In the genomic region with DNA sequence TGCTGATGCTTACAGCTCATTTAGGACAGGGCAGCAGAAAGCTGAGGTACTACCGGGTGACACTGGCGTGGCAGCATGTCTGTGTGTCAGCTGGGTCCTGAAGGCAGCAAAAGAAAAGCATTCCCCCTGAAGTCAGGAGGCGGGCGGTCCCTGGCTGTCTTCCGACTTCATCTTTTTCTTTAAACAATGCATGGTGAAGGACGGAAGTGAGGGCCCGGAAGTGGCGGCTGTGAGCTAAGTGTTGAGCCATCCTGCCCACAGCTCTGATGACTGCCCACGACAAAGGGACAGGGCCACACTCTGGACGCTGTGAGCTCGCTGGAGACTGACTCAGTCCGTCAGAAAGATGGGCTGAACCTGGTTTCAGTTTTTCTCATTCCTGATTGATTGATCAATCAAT, we compare ENCODE assay signal across 8 mouse cellular contexts. TPM values are rescaled to one million over a fixed set of nuclear protein-coding genes. Genes with fewer than 3 reads are reported as not detected.
DNase-seq lines count a peak whose midpoint lies in the region; ATAC-seq and TF ChIP-seq lines count a peak whose summit lies in the region.

No protein-coding gene starts in this region.

- H3K4me1 ChIP-seq in midbrain, postnatal 0 days (ENCODE audit: insufficient read depth, low read length) = peaks cover 5% of the 10 kb centered on the region; the same call in 1 of the 2 replicates

- H3K36me3 ChIP-seq in midbrain, postnatal 0 days (ENCODE audit: insufficient read depth, low read length) = no peaks in the 10 kb centered on the region

- no peak overlapping the region for H3K4me3 ChIP-seq in midbrain, postnatal 0 days (ENCODE audit: low read depth, low read length)

- 56% methylated on average over 12 of the region's 12 CpGs for WGBS in midbrain, postnatal 0 days

- no peak for TF ChIP-seq CTCF in midbrain, postnatal 0 days (IDR thresholded peaks at IDR 0.05)

- 0 out of 2 replicates have a peak, but pooled peaks have one; percentile 15 for ATAC-seq in erythroid progenitor cell, adult 5-6 weeks (replicated peaks; ENCODE audit: low FRiP score, poor library complexity, severe bottlenecking)
- ATAC-seq in midbrain, postnatal 0 days (ENCODE audit: low FRiP score) = no peak
- ATAC-seq in cerebellum, adult (ENCODE audit: insufficient number of reproducible peaks, low FRiP score, low TSS enrichment) = no peak

- 0 out of 2 replicates have a peak, but pooled peaks cover 8% of the 10 kb centered on the region for H3K27me3 ChIP-seq in midbrain, postnatal 0 days (ENCODE audit: insufficient read depth, low read length)

- peak; percentile 17 for DNase-seq in adrenal gland, postnatal 14 days
- DNase-seq in adrenal gland, adult 2 months = no peak
- DNase-seq in kidney, postnatal 14 days = peak; percentile 8
- no peak for DNase-seq in midbrain, postnatal 0 days (ENCODE audit: low spot score)
- DNase-seq in c-Kit-positive CD71-positive TER-119-positive erythroid progenitor cells, embryonic 14.5 days (ENCODE audit: low spot score) = no peak
- no peak for DNase-seq in frontal cortex, postnatal 10 days (ENCODE audit: low spot score in 2 of 2)

- no peak overlapping the region for H3K27ac ChIP-seq in midbrain, postnatal 0 days (ENCODE audit: low read depth, low read length)

- no peak overlapping the region for H3K9ac ChIP-seq in midbrain, postnatal 0 days (replicated peaks; ENCODE audit: low read length, poor library complexity, severe bottlenecking)

- H3K9me3 ChIP-seq in midbrain, postnatal 0 days (ENCODE audit: low read length) = no peaks in the 10 kb centered on the region

- peak overlapping the region; percentile 46 for H3K4me2 ChIP-seq in midbrain, postnatal 0 days (ENCODE audit: low read depth, low read length, poor library complexity, severe bottlenecking)

RNA-seq across cellular contexts. Expression of a gene that starts 20.8 kb away (rescaled TPM):
- total RNA-seq in adrenal gland, postnatal 14 days (2021) = 1.0 and 3.6 TPM in 2 replicates
- 1 to 10 TPM; 1.9 to 3.0 TPM for total RNA-seq in adrenal gland, adult 2 months (2021)
- 0.66 and 1.0 TPM in 2 replicates for polyA plus RNA-seq in adrenal gland, adult 2 months (2012; rRNA removed)
- total RNA-seq in erythroid progenitor cell, adult 5-6 weeks (2015; ENCODE audit: low replicate concordance) = 1.4 and 2.9 TPM in 2 replicates
- total RNA-seq in erythroid progenitor cell, adult 5-6 weeks (2017; ENCODE audit: low replicate concordance) = 5.8 and 7.0 TPM in 2 replicates
- 0.44 and 0.61 TPM in 2 replicates for total RNA-seq in midbrain, postnatal 0 days (2014; rRNA removed)
- polyA plus RNA-seq in midbrain, postnatal 0 days (2015; fragmentation: Nextera tagmentation; extraction: Ambion mirVana) = 0.47 and 0.61 TPM in 2 replicates

Comparison
In these comparisons a context has a peak if more than half of its experiments do, and no peak if none do; other contexts are left out.
1. DNase-seq: peak in adrenal gland, postnatal 14 days (single experiment) and kidney, postnatal 14 days (single experiment); none in adrenal gland, adult 2 months (single experiment), midbrain, postnatal 0 days (single experiment), c-Kit-positive CD71-positive TER-119-positive erythroid progenitor cells, embryonic 14.5 days (single experiment) and frontal cortex, postnatal 10 days (0 of 2).